Mouse (Mus musculus): ENCODE measurements at regions not wholly inside any gene's neighbourhood (a gene's known extent, or its start where the extent isn't known, plus 50 kb on each side); places are given as distances from the start of the nearest gene placed in this dataset.

DNA sequence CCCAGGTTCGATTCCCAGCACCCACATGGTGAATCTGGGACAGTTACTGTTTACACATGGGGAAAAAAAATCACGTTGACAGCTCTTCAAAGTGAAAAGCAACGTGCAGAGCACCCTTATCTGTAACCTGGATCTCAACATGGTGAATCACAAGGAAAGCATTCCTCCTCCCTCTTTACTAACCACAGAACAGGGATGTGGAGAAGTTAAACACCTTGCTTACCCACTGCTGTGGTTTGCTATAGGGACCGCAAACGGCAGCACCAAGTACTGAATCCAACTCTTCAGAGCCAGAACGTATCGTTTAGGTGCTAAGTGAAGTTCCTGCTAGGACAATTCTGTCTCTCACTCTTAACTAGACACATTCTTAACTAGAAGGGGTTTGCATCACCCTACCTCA is 210.0 kb downstream of the Sptssa start:
- ATAC-seq (no peak), DNase-seq (ENCODE audit: low spot score) (no peak)
- 90% methylated on average over 7 of the region's 7 CpGs for WGBS
- no peak for TF ChIP-seq CTCF (IDR thresholded peaks at IDR 0.05; ENCODE audit: low read depth)
- H3K4me3 ChIP-seq (ENCODE audit: low read length) = no peak overlapping the region
- no peak overlapping the region for H3K4me2 ChIP-seq (ENCODE audit: low read depth, low read length)
- H3K9me3 ChIP-seq (ENCODE audit: low read length) = no peaks in the 10 kb centered on the region
- H3K4me1 ChIP-seq (ENCODE audit: insufficient read depth, low read length) = no peaks in the 10 kb centered on the region
- H3K27ac ChIP-seq = no peak overlapping the region
- H3K9ac ChIP-seq (replicated peaks; ENCODE audit: low read length) = no peak overlapping the region
- H3K27me3 ChIP-seq (ENCODE audit: insufficient read depth, low read length) = no peaks in the 10 kb centered on the region
- H3K36me3 ChIP-seq (ENCODE audit: insufficient read depth, low read length) = no peaks in the 10 kb centered on the region

DNA sequence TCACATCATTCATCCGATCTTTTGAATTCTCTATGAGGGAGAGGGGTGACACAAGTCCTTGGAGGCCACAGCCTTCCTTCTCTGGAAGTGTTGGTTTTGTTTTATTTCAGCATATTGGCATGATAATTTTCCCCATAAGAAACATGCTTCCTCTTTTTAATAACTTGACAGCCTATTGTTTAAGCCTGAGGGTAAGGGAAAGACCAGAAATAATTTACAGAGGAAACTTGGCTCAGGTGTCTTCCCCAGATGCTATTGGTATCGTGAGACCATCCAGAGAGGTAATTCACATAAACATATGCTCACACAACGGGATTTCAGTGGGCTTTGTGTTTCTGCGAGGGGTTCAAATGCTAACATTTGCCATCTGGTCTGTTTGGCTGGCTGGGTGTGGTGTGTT is 212.0 kb downstream of the Sptssa start:
- no peak for ATAC-seq
- no peak for TF ChIP-seq CTCF (IDR thresholded peaks at IDR 0.05; ENCODE audit: low read depth)
- Histone ChIP-seq H3K9me3 (ENCODE audit: low read length) (no peaks in the 10 kb centered on the region), H3K36me3 (ENCODE audit: insufficient read depth, low read length) (no peaks in the 10 kb centered on the region), H3K4me2 (ENCODE audit: low read depth, low read length) (no peak overlapping the region), H3K27me3 (ENCODE audit: insufficient read depth, low read length) (no peaks in the 10 kb centered on the region), H3K9ac (replicated peaks; ENCODE audit: low read length) (no peak overlapping the region), H3K4me3 (ENCODE audit: low read length) (no peak overlapping the region), H3K27ac (no peak overlapping the region), H3K4me1 (ENCODE audit: insufficient read depth, low read length) (no peaks in the 10 kb centered on the region)
- WGBS = 46% methylated on average over 4 of the region's 4 CpGs
- DNase-seq (ENCODE audit: low spot score) = peak; percentile 25

- ATAC-seq (no peak), DNase-seq (ENCODE audit: low spot score) (no peak)
- H3K36me3 ChIP-seq (ENCODE audit: insufficient read depth, low read length) = no peaks in the 10 kb centered on the region
- 93% methylated on average over 2 of the region's 2 CpGs for WGBS
- TF ChIP-seq CTCF (IDR thresholded peaks at IDR 0.05; ENCODE audit: low read depth) = no peak
- H3K4me3 ChIP-seq (ENCODE audit: low read length) = no peak overlapping the region
- H3K4me1 ChIP-seq (ENCODE audit: insufficient read depth, low read length) = no peaks in the 10 kb centered on the region
- no peak overlapping the region for H3K9ac ChIP-seq (replicated peaks; ENCODE audit: low read length)
- H3K9me3 ChIP-seq (ENCODE audit: low read length) = no peaks in the 10 kb centered on the region
- H3K27me3 ChIP-seq (ENCODE audit: insufficient read depth, low read length) = no peaks in the 10 kb centered on the region
- H3K4me2 ChIP-seq (ENCODE audit: low read depth, low read length) = no peak overlapping the region
- no peak overlapping the region for H3K27ac ChIP-seq
Measured at GRCm38 (mm10) chr12:54443285-54443684, 213.1 kb downstream of the Sptssa start.

DNA sequence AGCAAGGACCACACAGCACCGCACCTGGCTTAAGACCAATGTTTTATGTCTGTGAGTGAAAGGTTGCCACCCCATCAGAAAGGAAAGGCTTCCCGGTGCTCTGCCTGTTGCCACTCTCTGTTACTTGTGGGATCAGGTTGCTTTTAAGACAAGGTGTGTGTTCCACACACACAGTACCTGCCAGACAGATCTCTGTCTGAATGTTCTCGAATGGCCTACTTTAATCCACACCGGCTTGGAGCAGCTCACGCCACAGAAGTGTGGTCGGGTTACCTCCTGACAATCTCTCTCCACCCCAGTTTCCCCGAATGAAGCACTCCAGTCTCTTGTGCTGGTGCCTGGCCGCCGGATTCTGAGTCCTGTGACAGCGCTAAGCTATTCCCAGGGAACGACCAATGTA is 214.0 kb downstream of the Sptssa start:
- no peak for ATAC-seq

DNA sequence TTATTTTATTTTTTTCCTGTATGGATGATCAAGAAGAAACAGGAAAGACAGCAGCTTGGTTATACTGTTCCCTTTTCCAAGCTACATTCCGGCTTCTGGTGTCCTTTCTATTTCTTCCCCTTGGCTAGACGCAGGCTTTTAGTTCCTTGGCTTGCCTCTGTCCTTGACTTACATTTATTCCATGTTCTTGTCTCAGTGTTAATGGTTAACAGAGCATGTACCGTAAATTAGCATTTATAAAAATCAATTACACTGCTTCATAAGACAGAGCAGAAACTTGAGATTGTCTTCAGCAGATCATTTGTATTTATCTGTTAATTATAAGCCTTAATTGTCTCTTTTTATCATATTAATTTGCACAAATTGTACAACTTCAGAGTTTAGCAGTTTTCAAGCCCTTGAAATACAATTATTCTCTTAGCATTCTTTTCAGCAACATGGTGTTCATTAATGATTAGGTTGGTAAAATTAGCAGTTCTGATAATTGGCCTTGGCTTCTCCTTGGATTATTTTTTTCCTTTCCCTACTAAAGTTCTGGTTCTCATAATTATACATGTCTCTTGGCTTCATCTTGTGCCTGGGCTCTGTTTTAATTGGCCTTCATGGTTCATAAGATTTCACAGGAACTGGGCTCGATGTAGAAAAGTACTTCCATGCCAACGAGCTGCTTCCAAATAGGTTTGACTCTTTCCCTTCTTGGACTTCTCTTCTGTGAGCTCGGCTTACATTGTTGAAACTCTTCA is 215.4 kb downstream of the Sptssa start:
- H3K4me1 ChIP-seq (ENCODE audit: insufficient read depth, low read length) = no peaks in the 10 kb centered on the region
- H3K27ac ChIP-seq = no peak overlapping the region
- TF ChIP-seq CTCF (IDR thresholded peaks at IDR 0.05; ENCODE audit: low read depth) = no peak
- no peak overlapping the region for H3K4me3 ChIP-seq (ENCODE audit: low read length)
- no peak for DNase-seq (ENCODE audit: low spot score)
- H3K27me3 ChIP-seq (ENCODE audit: insufficient read depth, low read length) = no peaks in the 10 kb centered on the region
- no peak overlapping the region for H3K4me2 ChIP-seq (ENCODE audit: low read depth, low read length)
- no peaks in the 10 kb centered on the region for H3K36me3 ChIP-seq (ENCODE audit: insufficient read depth, low read length)
- 76% methylated on average over 6 of the region's 6 CpGs for WGBS
- no peak for ATAC-seq
- H3K9me3 ChIP-seq (ENCODE audit: low read length) = no peaks in the 10 kb centered on the region
- no peak overlapping the region for H3K9ac ChIP-seq (replicated peaks; ENCODE audit: low read length)

More for the DNA sequence above, 214.0 kb downstream of the Sptssa start:
- Histone ChIP-seq H3K36me3 (ENCODE audit: insufficient read depth, low read length) (no peaks in the 10 kb centered on the region), H3K4me2 (ENCODE audit: low read depth, low read length) (no peak overlapping the region), H3K9ac (replicated peaks; ENCODE audit: low read length) (no peak overlapping the region), H3K27ac (no peak overlapping the region), H3K4me1 (ENCODE audit: insufficient read depth, low read length) (no peaks in the 10 kb centered on the region), H3K9me3 (ENCODE audit: low read length) (no peaks in the 10 kb centered on the region), H3K4me3 (ENCODE audit: low read length) (no peak overlapping the region), H3K27me3 (ENCODE audit: insufficient read depth, low read length) (no peaks in the 10 kb centered on the region)
- 80% methylated on average over 11 of the region's 11 CpGs for WGBS
- no peak for TF ChIP-seq CTCF (IDR thresholded peaks at IDR 0.05; ENCODE audit: low read depth)
- no peak for DNase-seq (ENCODE audit: low spot score)

GRCm38 (mm10) chr12:54438793-54439192 is 217.6 kb downstream of the Sptssa start:
- no peak for TF ChIP-seq CTCF (IDR thresholded peaks at IDR 0.05; ENCODE audit: low read depth)
- Histone ChIP-seq H3K36me3 (ENCODE audit: insufficient read depth, low read length) (no peaks in the 10 kb centered on the region), H3K27ac (no peak overlapping the region), H3K27me3 (ENCODE audit: insufficient read depth, low read length) (no peaks in the 10 kb centered on the region), H3K4me3 (ENCODE audit: low read length) (no peak overlapping the region), H3K9ac (replicated peaks; ENCODE audit: low read length) (no peak overlapping the region), H3K4me1 (ENCODE audit: insufficient read depth, low read length) (no peaks in the 10 kb centered on the region), H3K4me2 (ENCODE audit: low read depth, low read length) (no peak overlapping the region), H3K9me3 (ENCODE audit: low read length) (no peaks in the 10 kb centered on the region)
- ATAC-seq (no peak), DNase-seq (ENCODE audit: low spot score) (no peak)
- 74% methylated on average over 4 of the region's 4 CpGs for WGBS

GRCm38 (mm10) chr12:54425236-54425635 is 221.6 kb upstream of the Egln3 start:
- no peak for ATAC-seq
- no peak overlapping the region for H3K9ac ChIP-seq (replicated peaks; ENCODE audit: low read length)
- no peak overlapping the region for H3K27ac ChIP-seq
- H3K4me1 ChIP-seq (ENCODE audit: insufficient read depth, low read length) = no peaks in the 10 kb centered on the region
- no peaks in the 10 kb centered on the region for H3K27me3 ChIP-seq (ENCODE audit: insufficient read depth, low read length)
- no peak for DNase-seq (ENCODE audit: low spot score)
- TF ChIP-seq CTCF (IDR thresholded peaks at IDR 0.05; ENCODE audit: low read depth) = no peak
- WGBS = 81% methylated on average over 6 of the region's 6 CpGs
- H3K36me3 ChIP-seq (ENCODE audit: insufficient read depth, low read length) = no peaks in the 10 kb centered on the region
- H3K9me3 ChIP-seq (ENCODE audit: low read length) = no peaks in the 10 kb centered on the region
- H3K4me2 ChIP-seq (ENCODE audit: low read depth, low read length) = no peak overlapping the region
- H3K4me3 ChIP-seq (ENCODE audit: low read length) = no peak overlapping the region

Measured in hindbrain, postnatal 0 days (tissue).